Mouse (Mus musculus): ENCODE measurements around the gene Mapk8ip1. TPM values are rescaled to one million over a fixed set of nuclear protein-coding genes. Genes with fewer than 3 reads are reported as not detected.
"Not testable (repeated sequence)": the region's sequence is repeated elsewhere in the genome, so short reads cannot be mapped to it uniquely, and the experiment has no call there.

Gene Mapk8ip1
- polyA plus RNA-seq, 1 experiment from 2014 or later: 5.7 TPM

- Histone ChIP-seq H3K4me2 (no peak overlapping the region), H3K36me3 (peaks cover 38% of the 10 kb centered on the region; the same call in 1 of the 2 replicates), H3K9me3 (replicated peaks) (no peaks in the 10 kb centered on the region), H3K27ac (no peak overlapping the region), H3K27me3 (peaks cover 20% of the 10 kb centered on the region), H3K9ac (no peak overlapping the region), H3K4me3 (no peak overlapping the region), H3K4me1 (replicated peaks) (peaks cover 9% of the 10 kb centered on the region)
- ATAC-seq (replicated peaks; ENCODE audit: insufficient number of reproducible peaks, insufficient read depth, low FRiP score, low read depth): no peak
- 71% methylated on average over 4 of the region's 4 CpGs for WGBS
Observed at GRCm38 (mm10) chr2:92402591-92403326, 1.7 kb upstream of the Mapk8ip1 start.

DNA sequence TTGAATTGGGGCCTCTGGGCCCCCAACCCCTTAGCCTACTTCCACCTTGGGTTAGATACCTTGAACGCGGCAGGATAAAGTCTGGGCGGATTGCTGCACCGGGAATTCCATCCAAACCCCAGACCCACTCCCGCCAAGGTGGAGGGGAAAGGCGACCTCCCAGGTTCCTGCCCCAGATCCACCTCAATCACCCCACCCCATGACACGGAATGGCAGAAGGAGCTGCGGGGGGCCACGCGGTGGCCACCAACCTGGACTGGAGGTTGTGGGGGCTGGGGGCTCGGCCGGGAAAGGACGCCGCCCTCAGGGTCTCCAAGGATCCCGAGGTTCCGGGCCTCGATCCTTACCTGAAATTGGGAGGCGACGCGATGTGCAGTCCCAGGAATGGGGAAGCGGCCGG, 381 bp downstream of the Mapk8ip1 start:
- H3K36me3 ChIP-seq: peaks cover 19% of the 10 kb centered on the region; the same call in 1 of the 2 replicates
- whole genome bisulfite sequencing: under 1% methylated on average over 22 of the region's 22 CpGs
- peaks cover 33% of the 10 kb centered on the region for H3K27me3 ChIP-seq
- peak overlapping the region; percentile 62 for H3K4me3 ChIP-seq
- H3K9ac ChIP-seq: peak overlapping the region; percentile 52
- no peak overlapping the region for H3K27ac ChIP-seq
- peak overlapping the region; percentile 95 for H3K4me2 ChIP-seq
- ATAC-seq (replicated peaks; ENCODE audit: insufficient number of reproducible peaks, insufficient read depth, low FRiP score, low read depth): 0 out of 2 replicates have a peak, but pooled peaks have one; percentile 2
- H3K4me1 ChIP-seq (replicated peaks): peaks cover 9% of the 10 kb centered on the region
- no peaks in the 10 kb centered on the region for H3K9me3 ChIP-seq (replicated peaks)

DNA sequence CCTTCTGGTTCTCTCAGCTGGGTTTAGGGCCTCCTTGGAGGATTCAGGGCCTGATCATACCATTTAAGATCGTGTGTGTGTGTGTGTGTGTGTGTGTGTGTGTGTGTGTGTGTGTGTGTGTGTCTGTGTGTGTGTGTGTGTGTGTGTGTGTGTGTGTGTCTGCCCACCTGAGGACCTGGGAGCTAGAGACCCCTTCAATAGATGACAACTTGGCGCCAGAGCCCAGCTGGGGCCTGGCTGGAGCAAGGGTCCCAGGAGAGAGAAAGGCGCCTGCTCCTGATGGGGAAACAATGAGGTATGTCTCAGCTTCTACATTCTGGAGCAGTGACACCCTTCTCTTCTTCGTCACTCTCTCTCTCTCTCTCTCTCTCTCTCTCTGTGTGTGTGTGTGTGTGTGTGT, 1.2 kb downstream of the Mapk8ip1 start:
- H3K36me3 ChIP-seq: peaks cover 11% of the 10 kb centered on the region; the same call in 1 of the 2 replicates
- H3K9ac ChIP-seq; ATAC-seq (replicated peaks; ENCODE audit: insufficient number of reproducible peaks, insufficient read depth, low FRiP score, low read depth); H3K27ac ChIP-seq; H3K4me2 ChIP-seq; H3K4me1 ChIP-seq (replicated peaks); H3K9me3 ChIP-seq (replicated peaks); H3K4me3 ChIP-seq: not testable (repeated sequence)
- 63% methylated on average over 3 of the region's 4 CpGs for WGBS
- peaks cover 36% of the 10 kb centered on the region for H3K27me3 ChIP-seq

GRCm38 (mm10) chr2:92397436-92397835, 3.6 kb downstream of the Mapk8ip1 start:
- peaks cover 11% of the 10 kb centered on the region for H3K4me1 ChIP-seq (replicated peaks)
- H3K9ac ChIP-seq: no peak overlapping the region
- H3K4me3 ChIP-seq: no peak overlapping the region
- H3K9me3 ChIP-seq (replicated peaks): no peaks in the 10 kb centered on the region
- no peak overlapping the region for H3K27ac ChIP-seq
- no peak for ATAC-seq (replicated peaks; ENCODE audit: insufficient number of reproducible peaks, insufficient read depth, low FRiP score, low read depth)
- no peaks in the 10 kb centered on the region for H3K36me3 ChIP-seq
- 67% methylated on average over 1 of the region's 1 CpGs for WGBS
- peaks cover 60% of the 10 kb centered on the region for H3K27me3 ChIP-seq
- H3K4me2 ChIP-seq: no peak overlapping the region

GRCm38 (mm10) chr2:92395535-92395934, 5.5 kb downstream of the Mapk8ip1 start:
- H3K27ac ChIP-seq: no peak overlapping the region
- peaks cover 14% of the 10 kb centered on the region for H3K4me1 ChIP-seq (replicated peaks)
- H3K9me3 ChIP-seq (replicated peaks): no peaks in the 10 kb centered on the region
- H3K9ac ChIP-seq: no peak overlapping the region
- H3K36me3 ChIP-seq: no peaks in the 10 kb centered on the region
- ATAC-seq (replicated peaks; ENCODE audit: insufficient number of reproducible peaks, insufficient read depth, low FRiP score, low read depth): no peak
- H3K4me2 ChIP-seq: no peak overlapping the region
- WGBS: 69% methylated on average over 3 of the region's 3 CpGs
- H3K27me3 ChIP-seq: peaks cover 62% of the 10 kb centered on the region
- H3K4me3 ChIP-seq: no peak overlapping the region

- Histone ChIP-seq H3K27ac (no peak overlapping the region), H3K9me3 (replicated peaks) (no peaks in the 10 kb centered on the region), H3K4me3 (peak overlapping the region; percentile 33), H3K4me2 (peak overlapping the region; percentile 51), H3K9ac (peak overlapping the region; percentile 22), H3K27me3 (peaks cover 67% of the 10 kb centered on the region), H3K36me3 (no peaks in the 10 kb centered on the region), H3K4me1 (replicated peaks) (peaks cover 38% of the 10 kb centered on the region)
- WGBS: 7% methylated on average over 26 of the region's 26 CpGs
- no peak for ATAC-seq (replicated peaks; ENCODE audit: insufficient number of reproducible peaks, insufficient read depth, low FRiP score, low read depth)
Observed at GRCm38 (mm10) chr2:92392318-92393264, 8.5 kb downstream of the Mapk8ip1 start.

DNA sequence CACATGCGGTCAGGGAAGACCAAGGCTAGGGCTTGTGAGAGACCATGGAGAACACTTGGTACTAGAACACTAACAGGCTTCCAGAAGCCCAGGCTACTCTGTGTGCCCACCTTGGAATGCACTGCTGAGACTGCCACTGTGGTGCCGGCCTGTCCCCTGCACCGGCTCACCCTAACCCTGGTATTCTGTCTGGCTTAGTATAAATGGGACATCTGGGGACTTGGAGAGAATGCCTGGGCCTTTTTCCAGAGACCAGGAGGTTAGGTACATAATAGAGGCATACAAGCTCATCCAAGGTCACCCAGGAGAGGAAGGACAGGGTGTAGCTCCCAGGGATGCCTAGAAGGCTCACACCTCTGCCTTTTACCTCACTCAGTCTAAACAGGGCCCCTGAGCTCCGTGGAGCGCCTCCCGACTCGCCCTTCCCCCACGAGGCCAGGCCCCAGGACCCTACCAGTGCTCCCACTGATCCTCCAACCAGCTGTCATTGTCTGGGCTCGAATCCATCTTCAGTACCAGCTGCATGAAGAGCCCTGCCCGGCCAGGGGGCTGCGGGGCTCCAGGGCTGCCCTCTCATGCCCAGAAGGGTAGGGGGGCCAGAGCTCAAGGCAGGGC, 9.3 kb downstream of the Mapk8ip1 start:
- Histone ChIP-seq H3K27ac (no peak overlapping the region), H3K36me3 (no peaks in the 10 kb centered on the region), H3K27me3 (peaks cover 69% of the 10 kb centered on the region), H3K9me3 (replicated peaks) (no peaks in the 10 kb centered on the region), H3K4me3 (peak overlapping the region; percentile 33), H3K9ac (peak overlapping the region; percentile 22), H3K4me2 (peak overlapping the region; percentile 51), H3K4me1 (replicated peaks) (peaks cover 38% of the 10 kb centered on the region)
- no peak for ATAC-seq (replicated peaks; ENCODE audit: insufficient number of reproducible peaks, insufficient read depth, low FRiP score, low read depth)
- WGBS: 28% methylated on average over 11 of the region's 11 CpGs

DNA sequence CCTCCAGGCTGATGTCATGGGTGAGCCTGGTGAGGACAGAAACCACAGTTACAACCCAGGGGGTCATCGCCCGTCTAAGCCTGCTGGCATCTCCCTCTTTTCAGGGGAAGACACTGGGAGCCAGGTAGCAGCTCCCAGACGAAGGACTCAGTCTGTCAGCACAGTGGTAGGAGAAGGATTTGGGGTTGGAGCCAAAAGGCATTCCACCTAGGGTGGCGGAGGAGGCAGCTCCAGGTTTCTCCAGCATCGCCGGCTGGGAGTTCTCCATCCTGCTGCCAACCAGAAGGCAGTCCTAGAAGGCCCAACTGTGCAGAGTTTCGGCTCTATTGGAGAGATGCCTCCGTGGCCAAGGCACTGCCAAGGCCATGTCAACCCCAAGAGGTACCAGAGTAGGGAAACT, 9.9 kb downstream of the Mapk8ip1 start:
- H3K9ac ChIP-seq: no peak overlapping the region
- no peak for ATAC-seq (replicated peaks; ENCODE audit: insufficient number of reproducible peaks, insufficient read depth, low FRiP score, low read depth)
- peaks cover 64% of the 10 kb centered on the region for H3K27me3 ChIP-seq
- H3K4me3 ChIP-seq: no peak overlapping the region
- H3K36me3 ChIP-seq: no peaks in the 10 kb centered on the region
- no peaks in the 10 kb centered on the region for H3K9me3 ChIP-seq (replicated peaks)
- H3K4me1 ChIP-seq (replicated peaks): peaks cover 38% of the 10 kb centered on the region
- H3K4me2 ChIP-seq: no peak overlapping the region
- no peak overlapping the region for H3K27ac ChIP-seq
- 81% methylated on average over 8 of the region's 8 CpGs for WGBS

- no peaks in the 10 kb centered on the region for H3K9me3 ChIP-seq (replicated peaks)
- WGBS: 65% methylated on average over 6 of the region's 6 CpGs
- H3K4me1 ChIP-seq (replicated peaks): peaks cover 38% of the 10 kb centered on the region
- ATAC-seq (replicated peaks; ENCODE audit: insufficient number of reproducible peaks, insufficient read depth, low FRiP score, low read depth): no peak
- H3K27ac ChIP-seq: no peak overlapping the region
- H3K4me2 ChIP-seq: no peak overlapping the region
- H3K4me3 ChIP-seq: no peak overlapping the region
- H3K36me3 ChIP-seq: no peaks in the 10 kb centered on the region
- no peak overlapping the region for H3K9ac ChIP-seq
- peaks cover 59% of the 10 kb centered on the region for H3K27me3 ChIP-seq
Observed at GRCm38 (mm10) chr2:92390206-92390930, 10.7 kb downstream of the Mapk8ip1 start.

DNA sequence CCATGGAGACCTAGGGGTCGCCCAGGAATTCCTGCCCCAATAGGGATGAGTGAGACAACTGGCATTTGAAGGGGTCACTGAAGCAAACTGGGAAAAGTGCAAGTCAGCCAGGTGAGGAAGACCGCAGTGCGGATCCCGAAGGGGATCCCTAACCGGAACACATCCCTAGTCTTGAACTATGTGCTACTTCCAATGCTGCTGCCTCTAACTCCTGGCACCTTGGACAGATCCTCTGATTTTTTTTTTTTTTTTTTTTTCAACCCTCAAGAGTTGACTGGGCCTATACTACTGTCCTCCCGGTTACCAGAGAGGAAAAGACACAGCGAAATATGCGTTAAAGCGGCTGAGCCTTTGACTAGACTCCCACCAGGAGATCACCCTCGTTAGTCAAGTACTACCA, 11.4 kb downstream of the Mapk8ip1 start:
- Histone ChIP-seq H3K9ac (peak overlapping the region; percentile 53; the same call in 1 of the 2 replicates), H3K4me3 (peak overlapping the region; percentile 59), H3K4me1 (replicated peaks) (peaks cover 38% of the 10 kb centered on the region), H3K36me3 (no peaks in the 10 kb centered on the region), H3K9me3 (replicated peaks) (no peaks in the 10 kb centered on the region), H3K27me3 (peaks cover 53% of the 10 kb centered on the region), H3K4me2 (peak overlapping the region; percentile 92), H3K27ac (no peak overlapping the region)
- WGBS: 10% methylated on average over 10 of the region's 10 CpGs
- no peak for ATAC-seq (replicated peaks; ENCODE audit: insufficient number of reproducible peaks, insufficient read depth, low FRiP score, low read depth)

Data from heart, embryonic 15.5 days (tissue).